Mouse (Mus musculus) embryonic fibroblast, embryonic 13.5 days (primary cell): Measurements from ENCODE around the gene Ubqln1.

Experiments used
- CTCF ChIP-seq: IDR thresholded peaks from 2 replicates; pipeline ENCODE4 v1.5.1; 2011; ENCODE audit warnings: mild to moderate bottlenecking, control low read depth, low read length, moderate library complexity, borderline replicate concordance; ENCODE audit not compliant: insufficient read depth
- POLR2A ChIP-seq: IDR thresholded peaks from 2 replicates; pipeline ENCODE4 v1.6.1; 2011; ENCODE audit warnings: low read depth, mild to moderate bottlenecking, control low read depth, low read length, moderate library complexity

DNA sequence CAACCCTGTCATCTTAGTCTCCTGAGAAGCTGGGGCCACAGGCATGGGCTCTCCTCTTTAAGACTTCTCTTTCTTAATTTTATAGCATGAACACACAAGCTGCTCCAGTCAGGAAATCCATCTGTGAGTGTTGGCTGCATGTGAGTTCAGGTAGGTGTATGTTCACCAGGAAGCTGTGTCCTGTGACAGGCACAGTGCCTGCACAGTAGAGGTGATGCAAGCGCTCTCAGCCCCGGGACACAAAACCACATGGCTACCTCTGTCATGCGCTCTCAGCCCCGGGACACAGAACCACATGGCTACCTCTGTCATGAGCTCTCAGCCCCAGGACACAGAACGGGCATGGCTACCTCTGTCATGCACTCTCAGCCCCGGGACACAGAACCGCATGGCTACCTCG lies 48.1 kb upstream of the Ubqln1 start:
- TF ChIP-seq POLR2A: no peak
- no peak for TF ChIP-seq CTCF
